Mouse (Mus musculus) megakaryocyte-erythroid progenitor cell, adult 5-6 weeks (primary cell): ENCODE data around the gene Robo4. TPM values are rescaled to one million over a fixed set of nuclear protein-coding genes. Genes with fewer than 3 reads are reported as not detected.

Source experiments
- ATAC-seq: replicated peaks from 2 replicates; pipeline ENCODE4 v1.8.0; 2016; ENCODE audit warnings: mild to moderate bottlenecking, inconsistent platforms; ENCODE audit not compliant: severe bottlenecking, poor library complexity, low FRiP score, low TSS enrichment
- total RNA-seq, 2 experiments: library from RNA; stranded (forward) in 1 of 2; stranded (reverse) in 1 of 2; fragments of 200-1000, 215-1000 nt in 1 of 2; fragments of >200 nt in 1 of 2; fragmentation: Nextera tagmentation in 1 of 2; gene quantifications; 2 replicates each; pipeline ENCODE4 v1.2.3; 2014 to 2017

The Robo4 gene
- total RNA-seq, 2 experiments from 2014 or later, result 0.33 TPM; not detected in 1

DNA sequence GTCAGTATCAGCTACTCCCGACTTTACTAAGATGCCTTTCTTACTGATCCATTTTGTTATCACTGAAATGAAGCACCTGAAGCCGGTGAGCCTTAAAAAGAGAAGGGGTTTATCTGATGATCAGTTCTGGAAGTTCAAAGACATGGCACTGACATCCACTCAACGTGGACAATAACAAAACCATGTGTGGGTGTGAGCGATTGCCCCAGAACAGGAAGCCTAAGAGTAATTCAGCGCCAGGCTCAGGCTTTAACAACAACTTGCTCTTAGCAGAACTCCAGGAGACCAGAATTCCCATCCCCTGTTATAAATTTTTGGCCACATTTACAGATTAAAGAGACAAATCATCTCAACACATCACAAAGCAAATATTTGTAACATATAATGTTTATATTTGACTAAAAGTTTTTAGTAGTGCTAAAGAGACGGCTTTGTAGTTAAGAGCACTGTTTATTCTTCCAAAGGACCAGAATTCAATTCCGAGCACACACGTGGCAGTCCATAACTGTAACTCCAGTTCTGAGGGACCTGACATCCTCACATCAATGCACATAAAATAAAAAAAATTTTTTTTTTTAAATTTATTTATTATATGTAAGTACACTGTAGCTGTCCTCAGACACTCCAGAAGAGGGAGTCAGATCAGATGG, 8.1 kb upstream of the Robo4 start:
- ATAC-seq, result no peak

DNA sequence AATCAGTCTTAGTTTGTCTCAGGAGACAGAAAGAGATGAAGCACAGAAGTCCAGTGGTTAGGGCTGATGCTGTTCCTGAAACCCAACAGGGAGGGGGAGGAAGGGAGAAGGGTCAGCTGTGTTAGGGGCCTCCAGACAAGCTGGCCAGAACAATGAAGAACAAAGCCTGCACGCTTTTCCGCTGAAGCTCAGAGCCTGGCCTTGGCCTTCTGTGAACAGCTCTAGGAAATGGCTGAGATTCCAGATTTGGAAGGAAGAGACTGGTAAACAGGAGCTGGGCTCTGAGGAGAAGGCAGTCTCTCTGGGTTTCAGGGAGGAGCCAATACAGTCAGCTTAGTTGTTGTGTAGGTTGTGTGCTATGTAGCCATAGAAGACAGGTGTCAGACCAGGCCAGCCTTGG, 1.1 kb upstream of the Robo4 start:
- ATAC-seq, result no peak

DNA sequence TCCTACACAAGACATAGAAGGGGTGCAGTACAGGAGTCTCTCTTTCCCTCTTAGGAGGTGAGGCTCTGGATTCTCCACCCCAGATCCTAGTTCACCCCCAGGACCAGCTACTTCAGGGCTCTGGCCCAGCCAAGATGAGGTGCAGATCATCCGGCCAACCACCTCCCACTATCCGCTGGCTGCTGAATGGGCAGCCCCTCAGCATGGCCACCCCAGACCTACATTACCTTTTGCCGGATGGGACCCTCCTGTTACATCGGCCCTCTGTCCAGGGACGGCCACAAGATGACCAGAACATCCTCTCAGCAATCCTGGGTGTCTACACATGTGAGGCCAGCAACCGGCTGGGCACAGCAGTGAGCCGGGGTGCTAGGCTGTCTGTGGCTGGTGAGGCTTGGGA, 804 bp downstream of the Robo4 start:
- ATAC-seq, result no peak

DNA sequence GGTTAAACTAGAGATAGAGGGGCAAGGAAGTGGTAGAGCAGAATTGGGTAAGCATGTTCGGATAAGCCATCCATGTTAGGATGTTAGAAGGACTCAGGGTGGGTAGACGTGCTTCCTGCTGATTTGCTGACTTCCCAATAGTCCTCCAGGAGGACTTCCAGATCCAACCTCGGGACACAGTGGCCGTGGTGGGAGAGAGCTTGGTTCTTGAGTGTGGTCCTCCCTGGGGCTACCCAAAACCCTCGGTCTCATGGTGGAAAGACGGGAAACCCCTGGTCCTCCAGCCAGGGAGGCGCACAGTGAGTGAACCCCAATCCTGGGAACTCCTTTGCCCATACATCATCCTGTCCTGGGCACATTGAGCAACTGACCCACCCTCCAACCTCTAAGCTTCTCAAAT, 1.3 kb downstream of the Robo4 start:
- ATAC-seq, result no peak

DNA sequence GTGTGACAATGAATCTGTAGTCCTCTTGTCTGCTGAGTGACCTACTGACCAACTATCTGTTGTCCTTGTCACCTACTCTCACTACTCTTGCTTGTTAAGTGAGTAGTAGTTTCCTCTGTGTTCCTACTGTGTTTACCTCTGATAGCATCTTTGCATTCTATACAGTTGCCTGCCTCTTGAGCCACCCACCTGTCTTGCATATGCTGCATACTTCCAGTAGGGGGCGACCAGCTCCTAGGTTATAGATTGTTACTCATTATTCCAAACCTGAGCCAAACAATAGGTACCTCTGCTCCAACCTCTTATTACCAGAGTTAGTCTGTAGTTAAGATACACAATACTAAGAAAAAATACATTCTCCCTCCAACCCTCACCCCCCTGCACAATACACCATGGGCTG, 4.7 kb downstream of the Robo4 start:
- peak; percentile 81 for ATAC-seq

DNA sequence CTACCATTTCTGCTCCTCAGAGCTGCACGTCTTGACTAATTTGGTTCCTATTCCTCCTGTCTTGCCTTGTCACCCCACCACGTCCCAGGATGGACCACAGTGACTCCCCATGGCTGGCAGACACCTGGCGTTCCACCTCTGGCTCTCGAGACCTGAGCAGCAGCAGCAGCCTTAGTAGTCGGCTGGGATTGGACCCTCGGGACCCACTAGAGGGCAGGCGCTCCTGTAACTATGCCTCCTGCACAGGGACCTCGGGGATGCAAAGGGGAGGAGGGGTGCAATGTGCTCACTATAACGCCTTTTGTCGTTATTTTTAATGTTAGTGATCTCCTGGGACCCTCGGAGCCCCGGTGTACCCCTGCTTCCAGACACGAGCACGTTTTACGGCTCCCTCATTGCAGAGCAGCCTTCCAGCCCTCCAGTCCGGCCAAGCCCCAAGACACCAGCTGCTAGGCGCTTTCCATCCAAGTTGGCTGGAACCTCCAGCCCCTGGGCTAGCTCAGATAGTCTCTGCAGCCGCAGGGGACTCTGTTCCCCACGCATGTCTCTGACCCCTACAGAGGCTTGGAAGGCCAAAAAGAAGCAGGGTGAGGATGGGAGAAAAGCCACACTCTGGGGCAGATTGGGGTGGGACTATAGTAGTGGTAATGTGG, 6.3 kb downstream of the Robo4 start:
- no peak for ATAC-seq

DNA sequence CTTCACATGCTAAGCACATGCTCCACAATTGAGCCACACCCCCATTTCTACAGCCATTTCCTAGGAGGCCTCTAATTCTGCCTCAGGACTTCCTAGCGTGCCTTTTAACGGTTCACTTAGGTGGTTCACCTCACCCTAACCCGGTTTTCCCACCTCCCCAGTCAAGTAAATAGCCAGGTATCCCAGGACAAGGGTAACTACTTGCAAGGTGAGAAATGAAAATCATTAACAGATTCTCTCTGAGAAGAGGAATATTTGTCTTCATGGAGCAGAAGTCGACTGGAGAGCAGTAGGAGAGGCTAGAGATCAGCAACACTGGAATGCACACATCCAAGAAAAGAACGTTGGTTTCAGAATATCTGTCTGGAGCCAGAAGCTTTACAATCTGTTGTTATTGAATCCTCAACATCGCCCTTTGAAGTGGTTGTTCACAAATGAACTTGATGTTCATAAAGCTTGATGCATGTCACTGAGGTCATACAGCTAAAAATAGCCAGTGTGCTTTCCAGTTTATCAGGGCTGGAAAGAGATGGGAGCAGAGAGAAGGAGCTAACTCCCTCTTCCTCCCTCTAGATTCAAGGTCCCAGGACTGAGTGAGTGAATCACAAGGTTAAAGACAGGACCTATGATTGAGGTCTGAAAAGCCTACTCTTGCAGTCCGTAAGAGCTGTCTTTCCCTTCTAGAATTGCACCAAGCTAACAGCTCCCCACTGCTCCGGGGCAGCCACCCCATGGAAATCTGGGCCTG, 8.2 kb downstream of the Robo4 start:
- ATAC-seq, result no peak

DNA sequence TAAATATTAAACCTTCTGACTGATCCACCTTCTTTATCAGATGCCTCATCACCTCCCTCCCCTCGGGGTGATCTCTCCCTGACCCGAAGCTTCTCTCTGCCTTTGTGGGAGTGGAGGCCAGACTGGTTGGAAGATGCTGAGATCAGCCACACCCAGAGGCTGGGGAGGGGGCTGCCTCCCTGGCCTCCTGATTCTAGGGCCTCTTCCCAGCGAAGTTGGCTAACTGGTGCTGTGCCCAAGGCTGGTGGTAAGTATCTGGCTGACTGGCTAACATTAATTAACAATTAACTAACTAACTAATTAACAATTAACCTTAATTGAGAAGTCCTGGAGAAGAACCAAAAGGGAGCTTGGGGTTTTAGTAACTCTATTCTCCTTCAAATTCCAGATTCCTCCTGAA, 11.3 kb downstream of the Robo4 start:
- ATAC-seq, result no peak

DNA sequence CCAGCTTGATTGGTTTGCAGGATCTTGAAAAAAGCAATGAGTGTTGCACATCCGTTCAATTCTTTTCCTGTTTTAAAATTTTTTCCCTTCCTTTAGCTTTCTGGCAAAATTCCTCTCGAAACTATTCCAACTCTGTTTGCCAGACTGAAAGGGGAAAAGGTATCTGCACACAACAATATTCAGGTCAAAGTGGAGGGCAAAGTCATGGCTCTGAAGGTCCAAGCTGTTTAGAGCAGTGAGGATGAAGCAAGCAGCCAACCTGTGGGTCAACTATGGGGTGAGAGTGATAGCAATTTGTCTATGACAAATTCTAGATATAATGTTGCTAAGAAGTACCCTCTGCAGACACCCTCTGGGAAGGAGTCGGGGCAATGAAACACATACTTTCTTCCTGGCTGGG, 13.0 kb downstream of the Robo4 start:
- no peak for ATAC-seq

DNA sequence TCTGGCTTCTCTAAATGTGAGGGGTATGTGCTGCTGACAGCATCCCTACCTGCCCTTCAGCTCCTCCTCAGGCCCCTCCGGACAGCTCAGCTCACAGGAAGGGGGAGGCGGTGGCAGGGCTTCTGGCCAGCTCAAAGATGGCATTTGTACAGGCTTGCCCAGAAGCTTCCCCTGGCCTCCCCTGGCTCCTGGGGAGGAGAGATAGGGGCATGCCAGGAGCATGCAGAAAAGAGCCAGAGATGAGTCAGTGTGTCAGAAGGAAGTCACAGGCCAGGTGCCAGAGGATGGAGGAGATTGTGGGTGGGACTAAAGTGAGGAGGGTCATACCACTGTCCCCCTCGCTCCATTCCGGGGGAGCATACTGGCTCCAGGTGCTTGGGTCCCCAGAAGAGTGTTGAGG, 17.1 kb downstream of the Robo4 start:
- ATAC-seq, result no peak

DNA sequence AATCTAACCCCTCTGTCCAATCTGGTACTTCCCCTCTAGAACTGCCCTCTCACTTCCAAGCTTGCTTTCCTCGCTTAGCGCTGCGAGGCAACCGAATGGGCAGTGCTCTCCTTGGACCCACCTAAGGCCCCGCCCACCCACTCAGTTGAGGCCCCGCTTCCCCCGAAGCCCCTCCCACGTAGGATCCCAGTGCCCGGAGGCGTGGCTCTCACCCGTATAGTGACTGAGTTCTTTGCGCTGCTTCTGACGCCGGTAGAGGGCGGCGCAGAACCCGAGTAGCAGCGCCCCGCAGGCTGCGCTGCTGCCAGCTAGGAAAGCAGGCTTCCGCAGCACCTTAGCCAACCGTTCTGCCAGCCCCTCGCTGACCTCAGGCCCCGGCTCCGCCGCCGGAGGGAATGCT, 19.0 kb downstream of the Robo4 start:
- ATAC-seq, result peak; percentile 94

DNA sequence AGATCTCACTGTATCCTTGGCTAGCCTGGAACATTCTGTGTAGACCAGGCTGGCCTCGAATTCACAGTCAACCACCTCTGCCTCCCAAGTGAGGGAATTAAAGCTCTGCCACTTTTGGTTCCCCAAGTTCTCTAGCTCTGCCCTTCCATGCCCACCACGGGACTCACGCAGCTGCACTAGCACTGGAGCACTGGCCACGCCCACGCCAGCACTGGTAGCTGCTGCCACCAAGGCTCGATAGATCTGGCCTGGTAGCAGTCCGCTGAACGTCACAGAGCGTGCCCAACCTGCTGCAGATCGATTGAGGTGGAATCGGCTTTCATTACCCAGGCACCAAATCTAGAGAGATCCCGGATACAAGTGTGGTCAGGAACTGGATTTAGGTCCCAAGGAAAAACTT, 19.5 kb downstream of the Robo4 start:
- peak; percentile 89 for ATAC-seq

DNA sequence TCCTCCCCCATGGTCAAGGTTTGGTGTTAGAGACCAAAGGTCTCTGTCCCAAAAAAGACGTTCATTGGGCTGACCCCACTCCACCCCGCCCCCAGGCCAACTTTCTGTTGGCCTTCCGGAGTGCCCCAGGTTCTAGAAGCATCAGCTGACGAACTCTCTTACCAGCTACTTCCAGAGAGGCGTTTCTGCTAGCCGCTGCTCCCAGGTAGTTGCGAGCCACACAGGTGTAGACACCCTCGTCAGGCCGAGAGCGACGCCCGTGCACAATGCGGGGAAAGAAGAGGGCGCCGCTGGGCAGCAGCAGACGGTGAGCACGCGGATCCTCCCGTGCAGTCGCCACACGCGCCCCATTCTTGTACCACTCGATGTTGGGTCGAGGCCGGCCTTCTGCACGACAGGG, 27.6 kb downstream of the Robo4 start:
- ATAC-seq, result no peak

DNA sequence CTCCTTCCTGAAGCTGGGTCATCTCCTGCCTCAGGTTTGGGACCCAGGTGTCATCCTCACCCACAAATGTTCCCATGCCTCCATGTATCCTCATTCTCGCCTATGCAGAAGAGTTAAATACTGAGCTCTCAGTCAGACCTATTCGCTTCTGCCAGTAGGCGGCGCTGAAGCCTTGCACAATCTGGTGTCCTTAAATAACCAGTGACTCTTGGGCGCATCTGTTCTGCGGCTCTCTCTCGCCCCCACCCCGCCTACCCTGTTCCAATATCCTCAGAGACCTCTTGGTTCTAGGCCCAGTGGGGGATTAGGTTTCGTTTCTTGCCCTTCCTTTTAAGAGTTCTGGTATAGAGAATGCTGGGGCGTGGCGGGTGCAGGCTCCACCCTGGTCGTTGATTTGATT, 28.9 kb downstream of the Robo4 start:
- peak; percentile 84 for ATAC-seq

DNA sequence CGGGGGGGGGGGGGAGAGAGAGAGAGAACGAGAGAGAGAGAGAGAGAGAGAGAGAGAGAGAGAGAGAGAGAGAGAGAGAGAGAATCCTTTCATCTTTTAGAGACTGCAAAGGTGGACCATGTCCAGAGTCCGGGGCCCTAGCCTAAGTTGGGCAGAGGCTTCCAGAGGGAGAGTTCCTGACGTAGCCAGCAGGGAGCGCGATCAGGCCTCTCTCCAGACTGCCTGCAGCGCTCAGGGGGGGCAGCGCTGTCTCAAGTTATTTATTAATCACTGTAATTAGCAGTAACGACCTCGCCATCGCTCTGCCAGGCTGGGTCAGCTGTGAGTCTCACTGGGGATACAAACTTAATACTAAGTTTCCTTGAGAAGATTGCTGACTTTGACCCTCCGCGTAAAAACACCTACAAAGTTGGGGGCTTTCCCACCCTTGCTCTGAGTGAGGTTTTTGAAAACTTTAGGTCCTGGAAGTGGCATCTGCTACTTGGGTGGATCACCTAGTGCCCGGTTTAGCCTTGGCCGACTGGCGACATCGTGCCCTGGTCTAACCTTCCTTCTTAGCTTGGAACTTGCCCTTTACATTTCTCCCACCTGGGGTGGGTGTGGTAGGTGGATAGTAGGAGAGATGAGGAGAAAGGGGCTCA, 30.4 kb downstream of the Robo4 start:
- ATAC-seq, result peak; percentile 65

DNA sequence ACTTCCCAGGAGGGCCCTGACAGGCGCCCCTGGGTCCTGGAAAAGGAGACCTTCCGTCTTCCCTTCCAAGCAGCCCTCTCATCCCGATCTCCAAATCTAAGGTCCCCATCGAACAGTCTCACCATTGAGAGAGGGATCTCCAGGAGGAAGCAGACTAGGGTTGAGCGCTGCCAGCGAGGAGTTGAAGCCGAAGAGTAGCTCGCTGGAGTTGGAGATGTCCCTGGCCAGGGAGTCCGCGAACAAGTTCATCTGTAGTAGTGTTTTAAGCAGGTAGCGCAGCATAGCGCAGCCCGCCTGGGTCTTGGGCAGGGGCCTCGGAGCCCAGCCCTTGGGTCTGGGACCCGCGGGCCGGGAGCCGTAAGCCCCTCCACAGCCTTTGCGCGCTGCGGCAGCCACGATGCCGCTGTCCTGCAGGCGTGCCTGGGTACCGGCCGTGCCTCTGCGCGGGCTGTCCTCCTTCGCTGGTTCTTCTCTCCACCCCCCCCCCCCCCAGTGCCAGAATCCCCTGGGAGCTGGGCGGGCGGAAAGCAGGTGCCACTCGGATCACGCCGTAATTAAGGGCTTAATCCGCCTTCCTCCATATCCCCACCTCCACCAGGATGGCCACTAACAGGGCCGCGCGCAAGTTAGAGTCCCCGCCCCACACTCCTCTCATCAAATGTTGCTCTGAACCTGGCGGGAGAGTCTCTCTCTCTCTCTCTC, 31.2 kb downstream of the Robo4 start, which contains the start of gene Robo3:
TSS of gene Robo3 (minus strand) at position 527 of the 702 bp plus-strand sequence.
- ATAC-seq, result no peak

DNA sequence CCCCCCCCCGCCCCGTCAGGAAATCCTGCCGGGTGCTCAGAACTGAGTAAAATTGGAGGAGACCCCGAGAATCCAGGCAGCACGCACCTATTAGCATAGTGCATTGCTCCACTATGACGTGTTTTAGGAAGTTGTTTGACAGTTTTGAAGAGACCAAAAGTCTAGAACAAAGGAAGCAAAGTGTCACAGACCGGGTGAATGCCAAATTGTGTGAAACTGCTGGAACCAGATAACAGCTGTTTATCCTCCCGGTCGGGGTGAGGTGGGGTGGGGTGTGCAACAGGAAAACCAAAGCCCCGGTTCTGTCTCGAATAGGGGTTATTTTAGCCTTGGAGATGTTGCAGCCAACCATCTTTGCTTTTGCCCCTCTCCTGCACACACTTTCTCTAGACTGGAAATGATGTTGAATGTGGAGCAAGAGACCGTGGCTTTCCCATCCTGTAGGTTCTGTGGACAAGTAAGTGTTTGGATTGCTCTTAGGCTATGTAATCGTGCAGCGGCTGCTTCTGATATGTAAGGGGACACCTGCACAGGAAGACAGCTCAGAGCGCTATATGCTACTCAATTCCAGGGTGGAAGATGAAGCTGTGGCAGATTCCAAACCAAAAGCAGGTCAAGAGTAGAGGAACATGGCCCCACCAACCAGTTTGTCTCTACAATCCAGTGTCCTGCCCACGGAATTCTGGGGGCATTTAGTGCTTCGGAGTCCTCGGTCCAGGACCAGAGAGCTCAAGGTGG, 32.3 kb downstream of the Robo4 start:
- no peak; the same call in 1 of the 2 replicates for ATAC-seq

DNA sequence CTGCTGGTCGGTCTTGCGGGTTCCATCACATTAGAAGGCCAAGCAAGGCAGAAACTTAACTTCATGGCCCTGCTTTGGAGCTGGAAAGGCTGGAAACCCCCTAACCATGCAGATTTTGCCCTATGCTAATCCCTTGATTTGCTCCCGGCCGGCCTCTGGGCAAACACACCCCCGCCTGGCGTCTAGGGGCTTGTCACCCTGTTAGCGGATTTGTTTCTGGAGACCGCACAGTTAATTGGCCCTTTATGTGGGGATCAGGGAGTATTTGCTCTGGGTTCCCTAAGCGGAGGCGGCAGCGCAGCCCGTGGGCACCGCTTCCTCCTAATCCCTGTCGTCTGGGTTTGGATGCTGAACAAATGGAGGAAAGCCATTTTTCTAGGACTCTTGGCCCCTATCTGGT, 33.2 kb downstream of the Robo4 start:
- ATAC-seq, result no peak

DNA sequence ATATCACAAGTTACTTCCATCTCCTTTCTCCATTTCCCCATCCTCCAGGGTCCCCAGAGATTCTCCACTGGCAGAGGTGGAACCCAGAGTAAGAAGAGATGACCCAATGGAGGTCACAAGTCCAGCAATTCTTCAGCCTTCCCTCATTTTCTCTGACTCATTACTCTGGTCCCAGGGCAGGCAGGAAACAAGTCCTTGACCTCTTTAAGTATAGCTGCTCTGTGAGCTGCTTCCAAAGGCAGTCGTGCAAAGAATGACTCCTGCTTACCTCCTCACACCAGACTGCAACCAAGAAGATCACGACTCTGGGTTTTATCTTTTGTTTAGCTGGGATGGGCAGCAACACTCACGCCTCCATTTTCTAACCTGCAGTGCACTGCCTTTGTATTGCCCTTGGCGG, 33.9 kb downstream of the Robo4 start:
- ATAC-seq, result no peak
